15 mouse cellular contexts compared by ENCODE assay signal in the genomic region with DNA sequence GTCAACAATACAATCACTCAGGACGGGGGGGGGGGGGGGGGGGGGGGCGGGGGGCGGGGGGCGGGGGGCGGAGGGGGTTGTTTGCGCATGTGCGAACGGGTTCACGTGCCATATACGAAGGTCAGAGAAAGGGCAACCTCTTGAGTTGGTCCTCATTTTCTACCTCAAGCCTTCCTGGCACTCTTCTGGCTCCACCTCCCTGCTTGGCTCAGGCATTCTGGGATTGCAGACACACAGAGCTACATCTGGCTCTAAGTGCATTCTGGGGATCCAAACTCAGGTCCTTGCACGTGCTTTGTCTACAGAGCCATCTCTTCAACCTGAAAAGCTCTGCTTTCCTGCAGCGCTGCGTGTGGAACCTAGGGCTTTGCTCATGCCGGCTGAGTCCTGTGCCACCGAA. TPM values are rescaled to one million over a fixed set of nuclear protein-coding genes. Genes with fewer than 3 reads are reported as not detected.
DNase-seq lines count a peak whose midpoint lies in the region; ATAC-seq and TF ChIP-seq lines count a peak whose summit lies in the region.
"Had no signal": no experiment of that assay in that cellular context is flagged by ENCODE, and none has a peak within 500 bp of the region (broad histone marks: within the 10 kb centered on the region; RNA-seq: fewer than 3 reads in every experiment).

No protein-coding gene starts in this region.

- H3K27ac ChIP-seq in gastrocnemius, adult 2 months: peak overlapping the region; percentile 78
- H3K27ac ChIP-seq in kidney, embryonic 15.5 days: 0 out of 2 replicates have a peak overlapping the region, but pooled peaks have one; percentile 28
- H3K27ac ChIP-seq in midbrain, embryonic 10.5 days (replicated peaks): 0 out of 2 replicates have a peak overlapping the region, but pooled peaks have one; percentile 17
- H3K27ac ChIP-seq in midbrain, embryonic 16.5 days (ENCODE audit: low read length): no peak overlapping the region
- H3K27ac ChIP-seq: limb, embryonic 13.5 days; midbrain, embryonic 15.5 days had no signal

- no peaks in the 10 kb centered on the region for H3K9me3 ChIP-seq in kidney, embryonic 15.5 days (replicated peaks)
- H3K9me3 ChIP-seq in midbrain, embryonic 10.5 days (replicated peaks): no peaks in the 10 kb centered on the region
- H3K9me3 ChIP-seq in midbrain, embryonic 16.5 days (replicated peaks; ENCODE audit: control insufficient read depth, low read length, poor library complexity, severe bottlenecking): no peaks in the 10 kb centered on the region
- H3K9me3 ChIP-seq: limb, embryonic 13.5 days; midbrain, embryonic 15.5 days had no signal

- TF ChIP-seq CTCF in gastrocnemius, adult 2 months (IDR thresholded peaks at IDR 0.05): no peak

- no peak overlapping the region for H3K4me2 ChIP-seq in kidney, embryonic 15.5 days
- H3K4me2 ChIP-seq in midbrain, embryonic 16.5 days (ENCODE audit: low read length): no peak overlapping the region
- H3K4me2 ChIP-seq: limb, embryonic 13.5 days; midbrain, embryonic 15.5 days had no signal

- 60% methylated on average over 10 of the region's 15 CpGs for WGBS in kidney, embryonic 15.5 days
- 79% methylated on average over 10 of the region's 15 CpGs for WGBS in midbrain, embryonic 10.5 days
- WGBS in midbrain, embryonic 16.5 days: 72% methylated on average over 7 of the region's 15 CpGs

- no peak for ATAC-seq in kidney, embryonic 15.5 days (replicated peaks; ENCODE audit: low FRiP score)
- no peak for ATAC-seq in midbrain, embryonic 16.5 days
- ATAC-seq: forebrain, embryonic 16.5 days; midbrain, embryonic 15.5 days had no signal

- peaks cover 4% of the 10 kb centered on the region; the same call in 1 of the 2 replicates for H3K36me3 ChIP-seq in kidney, embryonic 15.5 days
- peaks cover 24% of the 10 kb centered on the region for H3K36me3 ChIP-seq in midbrain, embryonic 10.5 days
- H3K36me3 ChIP-seq in midbrain, embryonic 16.5 days (ENCODE audit: control insufficient read depth, insufficient read depth, low read length): no peaks in the 10 kb centered on the region
- H3K36me3 ChIP-seq: midbrain, embryonic 15.5 days had no signal

- intact Hi-C loops in gastrocnemius, adult 2 months (cut with DNase I): loop anchor here (5.0 kb wide), 1 partner anchor 88 kb away; no protein-coding TSS in a partner anchor

- no peak overlapping the region for H3K4me3 ChIP-seq in gastrocnemius, adult 2 months
- H3K4me3 ChIP-seq in kidney, embryonic 15.5 days (replicated peaks): no peak overlapping the region
- H3K4me3 ChIP-seq in midbrain, embryonic 10.5 days: no peak overlapping the region
- no peak overlapping the region for H3K4me3 ChIP-seq in midbrain, embryonic 16.5 days (ENCODE audit: low read depth, low read length)
- H3K4me3 ChIP-seq: limb, embryonic 13.5 days; midbrain, embryonic 15.5 days had no signal

- no peak overlapping the region for H3K9ac ChIP-seq in kidney, embryonic 15.5 days
- no peak overlapping the region for H3K9ac ChIP-seq in midbrain, embryonic 16.5 days (ENCODE audit: low read depth, low read length)
- H3K9ac ChIP-seq: limb, embryonic 13.5 days; midbrain, embryonic 15.5 days had no signal

- H3K27me3 ChIP-seq in kidney, embryonic 15.5 days: no peaks in the 10 kb centered on the region
- H3K27me3 ChIP-seq in midbrain, embryonic 10.5 days (ENCODE audit: low read depth, poor library complexity, severe bottlenecking): no peaks in the 10 kb centered on the region
- no peaks in the 10 kb centered on the region for H3K27me3 ChIP-seq in midbrain, embryonic 16.5 days (ENCODE audit: control insufficient read depth, insufficient read depth, low read depth, low read length)
- H3K27me3 ChIP-seq: limb, embryonic 13.5 days; midbrain, embryonic 15.5 days had no signal

- peaks cover 24% of the 10 kb centered on the region for H3K4me1 ChIP-seq in kidney, embryonic 15.5 days
- peaks cover 6% of the 10 kb centered on the region for H3K4me1 ChIP-seq in midbrain, embryonic 10.5 days
- no peaks in the 10 kb centered on the region for H3K4me1 ChIP-seq in midbrain, embryonic 16.5 days (ENCODE audit: control insufficient read depth, insufficient read depth, low read length)

- DNase-seq in gastrocnemius, adult 2 months: no peak
- DNase-seq in gastrocnemius, postnatal 25 days: no peak
- no peak for DNase-seq in kidney, adult 11 months
- no peak for DNase-seq in midbrain, embryonic 10.5 days (ENCODE audit: low spot score)
- DNase-seq in right cerebral cortex, postnatal 10 days (ENCODE audit: low spot score in 2 of 2): no peak
- no peak for DNase-seq in MN1 (ENCODE audit: low spot score)
- DNase-seq: cerebellum, adult 11-12 months; gastrocnemius, postnatal 10 days; thymus, postnatal 4 days had no signal

RNA-seq across cellular contexts. Expression of gene Cdc25a, which starts 24.0 kb away (rescaled TPM):
- total RNA-seq in gastrocnemius, adult 2 months (2021): 1 to 10 TPM; 4.3 to 5.0 TPM
- total RNA-seq in gastrocnemius, postnatal 25 days (2021): 1 to 10 TPM; 3.6 to 3.7 TPM
- 26.3 and 29.5 TPM in 2 replicates for polyA plus RNA-seq in kidney, embryonic 15.5 days (2015; fragmentation: Nextera tagmentation; extraction: Ambion mirVana)
- 38.7 and 39.5 TPM in 2 replicates for polyA plus RNA-seq in midbrain, embryonic 10.5 days (2016; fragmentation: Nextera tagmentation; extraction: Ambion mirVana)
- polyA plus RNA-seq in midbrain, embryonic 16.5 days (2015; fragmentation: Nextera tagmentation; extraction: Ambion mirVana): 9.9 and 12.3 TPM in 2 replicates

RNA-seq across cellular contexts. Expression of gene Map4, which starts 31.9 kb away (rescaled TPM):
- 100 to 1,000 TPM; 484 to 501 TPM for total RNA-seq in gastrocnemius, adult 2 months (2021)
- total RNA-seq in gastrocnemius, postnatal 25 days (2021): 100 to 1,000 TPM; 426 to 444 TPM
- polyA plus RNA-seq in kidney, embryonic 15.5 days (2015; fragmentation: Nextera tagmentation; extraction: Ambion mirVana): 56.2 and 62.0 TPM in 2 replicates
- polyA plus RNA-seq in midbrain, embryonic 10.5 days (2016; fragmentation: Nextera tagmentation; extraction: Ambion mirVana): 69.3 and 84.1 TPM in 2 replicates
- 211 and 213 TPM in 2 replicates for polyA plus RNA-seq in midbrain, embryonic 16.5 days (2015; fragmentation: Nextera tagmentation; extraction: Ambion mirVana)

RNA-seq across cellular contexts. Expression of gene Camp, which starts 49.9 kb away (rescaled TPM):
- not detected for total RNA-seq in gastrocnemius, adult 2 months (2021)
- total RNA-seq in gastrocnemius, postnatal 25 days (2021): not detected
- 3.1 and 4.5 TPM in 2 replicates for polyA plus RNA-seq in kidney, embryonic 15.5 days (2015; fragmentation: Nextera tagmentation; extraction: Ambion mirVana)
- 0.16 TPM in 1 of 2 replicates, not detected in the other for polyA plus RNA-seq in midbrain, embryonic 10.5 days (2016; fragmentation: Nextera tagmentation; extraction: Ambion mirVana)
- polyA plus RNA-seq in midbrain, embryonic 16.5 days (2015; fragmentation: Nextera tagmentation; extraction: Ambion mirVana): 0.29 and 0.68 TPM in 2 replicates
- total RNA-seq: heart, postnatal 25 days had no signal
- polyA plus RNA-seq: forebrain, embryonic 16.5 days; midbrain, embryonic 15.5 days had no signal
